Mouse (Mus musculus): ENCODE data around the gene Jade1.

Jade1 gene

GRCm38 (mm10) chr3:41533660-41534059 lies 21.9 kb upstream of the Jade1 start:
- Histone ChIP-seq H3K4me1 (replicated peaks; ENCODE audit: low read depth, low read length) (peaks cover 21% of the 10 kb centered on the region), H3K36me3 (ENCODE audit: insufficient read depth, low read length) (no peaks in the 10 kb centered on the region), H3K27me3 (ENCODE audit: insufficient read depth, low read length) (peaks cover 3% of the 10 kb centered on the region; the same call in 1 of the 2 replicates), H3K9me3 (ENCODE audit: low read length) (no peaks in the 10 kb centered on the region), H3K4me3 (replicated peaks; ENCODE audit: low read length) (no peak overlapping the region)
- TF ChIP-seq POU5F1 (IDR thresholded peaks at IDR 0.05; ENCODE audit: borderline replicate concordance, low read length) (no peak), NANOG (IDR thresholded peaks at IDR 0.05; ENCODE audit: borderline replicate concordance, low read length) (no peak), CTCF (conservative IDR thresholded peaks at IDR 0.05; ENCODE audit: low read length) (no peak)

GRCm38 (mm10) chr3:41537957-41538356 lies 17.6 kb upstream of the Jade1 start:
- H3K36me3 ChIP-seq (ENCODE audit: insufficient read depth, low read length), result no peaks in the 10 kb centered on the region
- TF ChIP-seq NANOG (IDR thresholded peaks at IDR 0.05; ENCODE audit: borderline replicate concordance, low read length), result no peak
- no peak for TF ChIP-seq CTCF (conservative IDR thresholded peaks at IDR 0.05; ENCODE audit: low read length)
- TF ChIP-seq POU5F1 (IDR thresholded peaks at IDR 0.05; ENCODE audit: borderline replicate concordance, low read length), result no peak
- peaks cover 8% of the 10 kb centered on the region for H3K27me3 ChIP-seq (ENCODE audit: insufficient read depth, low read length)
- no peak overlapping the region for H3K4me3 ChIP-seq (replicated peaks; ENCODE audit: low read length)
- no peaks in the 10 kb centered on the region for H3K9me3 ChIP-seq (ENCODE audit: low read length)
- peaks cover 18% of the 10 kb centered on the region for H3K4me1 ChIP-seq (replicated peaks; ENCODE audit: low read depth, low read length)

DNA sequence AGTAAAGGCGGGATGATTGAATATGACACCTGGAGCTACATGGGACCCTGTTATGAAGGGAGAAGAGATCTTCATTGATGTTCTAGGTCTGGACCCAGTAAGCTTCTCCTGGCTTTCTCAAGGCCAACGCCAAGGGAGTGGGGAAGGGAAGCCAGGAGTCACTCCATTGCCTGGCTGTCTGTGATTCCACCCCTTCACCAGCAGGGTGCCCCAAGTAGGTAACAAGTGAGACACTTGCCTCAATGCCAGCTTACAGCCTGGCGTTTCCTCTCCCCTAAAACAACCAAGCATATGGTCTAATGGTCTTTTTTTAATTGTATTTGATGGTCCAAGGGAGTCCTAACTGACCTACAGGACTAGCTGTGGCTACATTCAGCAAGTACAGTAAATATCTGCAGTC lies 14.2 kb upstream of the Jade1 start:
- no peak overlapping the region for H3K4me3 ChIP-seq (replicated peaks; ENCODE audit: low read length)
- H3K9me3 ChIP-seq (ENCODE audit: low read length), result no peaks in the 10 kb centered on the region
- H3K4me1 ChIP-seq (replicated peaks; ENCODE audit: low read depth, low read length), result peaks cover 9% of the 10 kb centered on the region
- no peaks in the 10 kb centered on the region for H3K36me3 ChIP-seq (ENCODE audit: insufficient read depth, low read length)
- TF ChIP-seq CTCF (conservative IDR thresholded peaks at IDR 0.05; ENCODE audit: low read length) (peak; percentile 42), NANOG (IDR thresholded peaks at IDR 0.05; ENCODE audit: borderline replicate concordance, low read length) (no peak), POU5F1 (IDR thresholded peaks at IDR 0.05; ENCODE audit: borderline replicate concordance, low read length) (no peak)
- H3K27me3 ChIP-seq (ENCODE audit: insufficient read depth, low read length), result peaks cover 29% of the 10 kb centered on the region

GRCm38 (mm10) chr3:41544451-41544850 lies 11.1 kb upstream of the Jade1 start:
- H3K9me3 ChIP-seq (ENCODE audit: low read length), result no peaks in the 10 kb centered on the region
- no peak overlapping the region for H3K4me3 ChIP-seq (replicated peaks; ENCODE audit: low read length)
- H3K27me3 ChIP-seq (ENCODE audit: insufficient read depth, low read length), result peaks cover 25% of the 10 kb centered on the region
- no peak for TF ChIP-seq CTCF (conservative IDR thresholded peaks at IDR 0.05; ENCODE audit: low read length)
- no peak for TF ChIP-seq NANOG (IDR thresholded peaks at IDR 0.05; ENCODE audit: borderline replicate concordance, low read length)
- TF ChIP-seq POU5F1 (IDR thresholded peaks at IDR 0.05; ENCODE audit: borderline replicate concordance, low read length), result no peak
- H3K36me3 ChIP-seq (ENCODE audit: insufficient read depth, low read length), result no peaks in the 10 kb centered on the region
- H3K4me1 ChIP-seq (replicated peaks; ENCODE audit: low read depth, low read length), result no peaks in the 10 kb centered on the region

DNA sequence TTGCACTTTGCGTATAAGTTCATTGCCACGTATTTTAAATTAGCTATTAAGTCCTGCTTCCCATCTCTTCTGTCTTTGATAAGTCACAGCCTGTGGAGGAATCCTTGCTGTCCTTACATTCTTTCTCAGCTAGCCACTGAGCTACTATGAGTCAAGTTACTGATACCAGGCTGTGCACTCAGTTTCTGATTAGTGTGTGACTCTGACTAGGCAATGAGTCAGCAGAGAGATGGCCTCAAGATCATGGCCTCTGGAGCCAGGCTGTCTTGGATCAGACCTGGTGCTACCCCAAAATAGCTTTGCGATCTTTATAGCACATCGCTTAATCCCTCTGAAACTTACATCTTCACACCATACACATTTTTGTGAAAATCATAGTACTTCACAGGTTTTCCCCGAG lies 8.2 kb upstream of the Jade1 start:
- Histone ChIP-seq H3K4me3 (replicated peaks; ENCODE audit: low read length) (no peak overlapping the region), H3K9me3 (ENCODE audit: low read length) (no peaks in the 10 kb centered on the region), H3K4me1 (replicated peaks; ENCODE audit: low read depth, low read length) (peaks cover 7% of the 10 kb centered on the region), H3K27me3 (ENCODE audit: insufficient read depth, low read length) (peaks cover 24% of the 10 kb centered on the region), H3K36me3 (ENCODE audit: insufficient read depth, low read length) (no peaks in the 10 kb centered on the region)
- TF ChIP-seq CTCF (conservative IDR thresholded peaks at IDR 0.05; ENCODE audit: low read length), result no peak
- TF ChIP-seq POU5F1 (IDR thresholded peaks at IDR 0.05; ENCODE audit: borderline replicate concordance, low read length), result no peak
- no peak for TF ChIP-seq NANOG (IDR thresholded peaks at IDR 0.05; ENCODE audit: borderline replicate concordance, low read length)

DNA sequence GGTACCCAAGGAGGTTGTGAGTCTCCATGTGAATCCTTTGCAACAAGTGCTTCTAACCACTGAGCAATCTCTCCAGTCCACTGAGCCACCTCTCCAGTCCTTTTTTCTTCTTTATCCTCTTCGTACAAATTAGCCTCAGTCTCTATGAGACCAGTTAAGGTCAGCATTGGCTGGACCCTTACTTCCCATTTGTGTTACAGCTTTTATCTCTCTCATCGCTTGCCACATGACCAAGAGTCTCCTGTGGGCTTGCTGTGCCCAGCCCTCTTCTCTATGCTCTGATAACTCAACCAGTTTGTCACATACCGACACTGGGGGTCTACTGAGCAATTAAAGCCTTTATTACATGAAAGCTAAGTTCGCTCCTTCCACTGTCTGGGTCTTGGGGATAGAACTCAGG lies 7.3 kb upstream of the Jade1 start:
- Histone ChIP-seq H3K4me3 (replicated peaks; ENCODE audit: low read length) (no peak overlapping the region), H3K4me1 (replicated peaks; ENCODE audit: low read depth, low read length) (peaks cover 16% of the 10 kb centered on the region), H3K36me3 (ENCODE audit: insufficient read depth, low read length) (no peaks in the 10 kb centered on the region), H3K9me3 (ENCODE audit: low read length) (no peaks in the 10 kb centered on the region), H3K27me3 (ENCODE audit: insufficient read depth, low read length) (peaks cover 22% of the 10 kb centered on the region)
- no peak for TF ChIP-seq POU5F1 (IDR thresholded peaks at IDR 0.05; ENCODE audit: borderline replicate concordance, low read length)

DNA sequence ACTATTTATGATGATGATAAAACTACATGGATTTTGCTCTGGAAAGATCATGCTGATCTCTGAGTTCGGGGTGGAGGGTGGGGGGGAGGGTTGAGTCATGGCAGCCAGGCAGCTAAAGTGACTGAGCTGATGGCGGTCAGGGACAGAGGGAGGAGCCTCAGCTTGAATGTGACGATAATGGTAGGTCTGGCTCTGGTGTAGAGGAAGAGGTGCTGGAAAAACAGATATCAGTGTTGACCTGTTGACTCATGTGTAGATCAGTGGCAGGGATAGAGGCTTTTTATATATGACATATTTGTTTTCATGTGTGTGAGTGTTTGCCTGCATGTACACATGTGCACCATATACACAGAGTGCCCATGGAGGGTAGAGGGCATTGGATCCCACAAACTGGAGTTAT lies 3.9 kb upstream of the Jade1 start:
- H3K27me3 ChIP-seq (ENCODE audit: insufficient read depth, low read length), result no peaks in the 10 kb centered on the region
- H3K4me1 ChIP-seq (replicated peaks; ENCODE audit: low read depth, low read length), result peaks cover 31% of the 10 kb centered on the region
- TF ChIP-seq NANOG (IDR thresholded peaks at IDR 0.05; ENCODE audit: borderline replicate concordance, low read length) (no peak), CTCF (conservative IDR thresholded peaks at IDR 0.05; ENCODE audit: low read length) (no peak), POU5F1 (IDR thresholded peaks at IDR 0.05; ENCODE audit: borderline replicate concordance, low read length) (no peak)
- no peak overlapping the region for H3K4me3 ChIP-seq (replicated peaks; ENCODE audit: low read length)
- no peaks in the 10 kb centered on the region for H3K9me3 ChIP-seq (ENCODE audit: low read length)
- peaks cover under 1% of the 10 kb centered on the region for H3K36me3 ChIP-seq (ENCODE audit: insufficient read depth, low read length)

- Histone ChIP-seq H3K9me3 (ENCODE audit: low read length) (no peaks in the 10 kb centered on the region), H3K4me1 (replicated peaks; ENCODE audit: low read depth, low read length) (peaks cover 31% of the 10 kb centered on the region), H3K36me3 (ENCODE audit: insufficient read depth, low read length) (peaks cover 13% of the 10 kb centered on the region), H3K4me3 (replicated peaks; ENCODE audit: low read length) (no peak overlapping the region), H3K27me3 (ENCODE audit: insufficient read depth, low read length) (no peaks in the 10 kb centered on the region)
- TF ChIP-seq POU5F1 (IDR thresholded peaks at IDR 0.05; ENCODE audit: borderline replicate concordance, low read length) (no peak), CTCF (conservative IDR thresholded peaks at IDR 0.05; ENCODE audit: low read length) (no peak), NANOG (IDR thresholded peaks at IDR 0.05; ENCODE audit: borderline replicate concordance, low read length) (no peak)
Observed at GRCm38 (mm10) chr3:41552777-41553548, 2.6 kb upstream of the Jade1 start.

- Histone ChIP-seq H3K4me1 (replicated peaks; ENCODE audit: low read depth, low read length) (peaks cover 36% of the 10 kb centered on the region), H3K4me3 (replicated peaks; ENCODE audit: low read length) (no peak overlapping the region), H3K9me3 (ENCODE audit: low read length) (no peaks in the 10 kb centered on the region), H3K27me3 (ENCODE audit: insufficient read depth, low read length) (no peaks in the 10 kb centered on the region), H3K36me3 (ENCODE audit: insufficient read depth, low read length) (peaks cover 21% of the 10 kb centered on the region)
- no peak for TF ChIP-seq CTCF (conservative IDR thresholded peaks at IDR 0.05; ENCODE audit: low read length)
- no peak for TF ChIP-seq NANOG (IDR thresholded peaks at IDR 0.05; ENCODE audit: borderline replicate concordance, low read length)
- TF ChIP-seq POU5F1 (IDR thresholded peaks at IDR 0.05; ENCODE audit: borderline replicate concordance, low read length), result no peak
Observed at GRCm38 (mm10) chr3:41553681-41554080, 1.9 kb upstream of the Jade1 start.

Data from E14TG2a.4 (cell line).